In genomic region chr9:62665892-62666291, GRCm38 (mm10) we compare ENCODE assay signal across 15 mouse cellular contexts. TPM values are rescaled to one million over a fixed set of nuclear protein-coding genes. Genes with fewer than 3 reads are reported as not detected.
"Had no signal": no experiment of that assay in that cellular context is flagged by ENCODE, and none has a peak within 500 bp of the region (broad histone marks: within the 10 kb centered on the region; RNA-seq: fewer than 3 reads in every experiment).

No protein-coding gene starts in this region.

- H3K4me1 ChIP-seq: liver, embryonic 12.5 days had no signal

- ATAC-seq: liver, embryonic 12.5 days; midbrain, embryonic 13.5 days had no signal

- H3K4me3 ChIP-seq: limb, embryonic 15.5 days; liver, embryonic 12.5 days; lung, embryonic 15.5 days; midbrain, embryonic 13.5 days; neural tube, embryonic 15.5 days had no signal

- H3K9me3 ChIP-seq: limb, embryonic 15.5 days; liver, embryonic 12.5 days; lung, embryonic 15.5 days; midbrain, embryonic 13.5 days; neural tube, embryonic 15.5 days had no signal

- H3K36me3 ChIP-seq: limb, embryonic 15.5 days; liver, embryonic 12.5 days; lung, embryonic 15.5 days; midbrain, embryonic 13.5 days; neural tube, embryonic 15.5 days had no signal

- DNase-seq: kidney, adult 9 months; kidney, postnatal 36 days; layer of hippocampus, adult 9-11 months; layer of hippocampus, postnatal 36 days; lung, postnatal 14 days; right cerebral cortex, adult 18-20 months; right cerebral cortex, postnatal 25 days; spleen, adult 18-20 months; thymus, postnatal 36 days had no signal

- H3K27me3 ChIP-seq: limb, embryonic 15.5 days; liver, embryonic 12.5 days; lung, embryonic 15.5 days; midbrain, embryonic 13.5 days; neural tube, embryonic 15.5 days had no signal

RNA-seq across cellular contexts. Expression of gene Itga11, which starts 11.7 kb away (rescaled TPM):
- polyA plus RNA-seq: macrophage had no signal
